In the genomic region with DNA sequence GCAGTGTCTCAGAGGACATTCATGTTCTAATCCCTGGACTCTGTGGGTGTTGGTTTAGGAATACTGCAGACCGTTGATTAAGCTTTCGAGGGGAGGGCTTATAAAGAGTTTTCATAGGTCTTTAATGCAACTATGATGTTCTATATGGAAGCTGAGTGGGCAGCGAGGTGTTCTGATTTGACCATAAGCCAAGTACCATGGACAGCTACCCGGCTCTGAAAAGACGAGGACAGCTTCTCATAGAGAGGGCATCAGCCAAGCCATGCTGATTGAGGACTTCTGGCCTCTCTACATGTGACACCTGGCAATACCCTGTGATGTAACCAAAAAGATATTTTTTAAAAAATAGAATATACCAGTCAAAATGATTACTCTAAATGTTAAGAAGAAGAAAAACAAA, we compare ENCODE assay signal across 9 mouse cellular contexts.
A peak's percentile ranks its signal among the peaks of the same experiment; 100 is the strongest.
DNase-seq lines count a peak whose midpoint lies in the region; ATAC-seq and TF ChIP-seq lines count a peak whose summit lies in the region.
"Had no signal": no experiment of that assay in that cellular context is flagged by ENCODE, and none has a peak within 500 bp of the region (broad histone marks: within the 10 kb centered on the region; RNA-seq: fewer than 3 reads in every experiment).

No protein-coding gene starts in this region.

- no peak for ATAC-seq in kidney, postnatal 0 days (replicated peaks; ENCODE audit: low FRiP score, low read depth)
- no peak for ATAC-seq in kidney, embryonic 16.5 days (ENCODE audit: low FRiP score, low TSS enrichment)
- ATAC-seq in embryonic facial prominence, embryonic 14.5 days (ENCODE audit: low read depth), result no peak

- no peak overlapping the region for H3K4me2 ChIP-seq in kidney, postnatal 0 days (ENCODE audit: low read length)
- H3K4me2 ChIP-seq in kidney, embryonic 16.5 days (replicated peaks; ENCODE audit: low read depth, low read length), result no peak overlapping the region
- no peak overlapping the region for H3K4me2 ChIP-seq in embryonic facial prominence, embryonic 14.5 days (ENCODE audit: low read depth, low read length)

- no peak for TF ChIP-seq CTCF in kidney, postnatal 0 days (IDR thresholded peaks at IDR 0.05; ENCODE audit: low read depth)
- TF ChIP-seq CTCF in MEL (IDR thresholded peaks at IDR 0.05 in 2 of 3, conservative IDR thresholded peaks at IDR 0.05 in 1 of 3; ENCODE audit: control insufficient read depth in 1 of 3, insufficient read depth in 1 of 3, low read depth in 2 of 3, low read length in 3 of 3, poor library complexity in 1 of 3, severe bottlenecking in 1 of 3), result no peak

- intact Hi-C loops in left cerebral cortex, postnatal 10 days (cut with DNase I), result no loop called here

- TF ChIP-seq POLR2A in MEL (IDR thresholded peaks at IDR 0.05; ENCODE audit: control insufficient read depth in 1 of 2, insufficient read depth in 1 of 2, low read depth in 1 of 2, low read length in 2 of 2, poor library complexity in 1 of 2), result no peak

- H3K27me3 ChIP-seq in kidney, postnatal 0 days (ENCODE audit: insufficient read depth, low read length), result no peaks in the 10 kb centered on the region
- H3K27me3 ChIP-seq in kidney, embryonic 16.5 days (ENCODE audit: insufficient read depth, low read length), result no peaks in the 10 kb centered on the region
- H3K27me3 ChIP-seq in MEL (ENCODE audit: control insufficient read depth in 1 of 2, insufficient read depth in 2 of 2, low read length in 2 of 2), result peaks cover 0 to 1% of the 10 kb centered on the region in 2 experiments; a peak in 1 of 4 replicates
- no peaks in the 10 kb centered on the region for H3K27me3 ChIP-seq in embryonic facial prominence, embryonic 14.5 days (replicated peaks; ENCODE audit: control insufficient read depth, insufficient read depth, low read length)

- H3K36me3 ChIP-seq in kidney, postnatal 0 days (ENCODE audit: insufficient read depth, low read length), result no peaks in the 10 kb centered on the region
- H3K36me3 ChIP-seq in kidney, embryonic 16.5 days (ENCODE audit: insufficient read depth, low read length), result no peaks in the 10 kb centered on the region
- no peaks in the 10 kb centered on the region for H3K36me3 ChIP-seq in MEL (ENCODE audit: control insufficient read depth in 1 of 2, insufficient read depth in 2 of 2, low read length in 2 of 2)
- H3K36me3 ChIP-seq in embryonic facial prominence, embryonic 14.5 days (ENCODE audit: control insufficient read depth, insufficient read depth, low read length), result no peaks in the 10 kb centered on the region

- no peak for TF ChIP-seq EP300 in MEL (IDR thresholded peaks at IDR 0.05; ENCODE audit: low read depth in 1 of 2, low read length in 2 of 2)

- no peak overlapping the region for H3K27ac ChIP-seq in kidney, postnatal 0 days
- H3K27ac ChIP-seq in kidney, embryonic 16.5 days (ENCODE audit: low read length), result no peak overlapping the region
- H3K27ac ChIP-seq in MEL (ENCODE audit: control insufficient read depth, low read depth, low read length), result no peak overlapping the region
- no peak overlapping the region for H3K27ac ChIP-seq in embryonic facial prominence, embryonic 14.5 days (replicated peaks; ENCODE audit: low read depth, low read length)
- H3K27ac ChIP-seq: macrophage had no signal

- H3K4me3 ChIP-seq in kidney, postnatal 0 days (replicated peaks; ENCODE audit: low read depth, low read length), result no peak overlapping the region
- no peak overlapping the region for H3K4me3 ChIP-seq in kidney, embryonic 16.5 days (ENCODE audit: low read length)
- H3K4me3 ChIP-seq in MEL (ENCODE audit: control insufficient read depth in 1 of 2, insufficient read depth in 1 of 2, low read depth in 2 of 2, low read length in 2 of 2), result no peak overlapping the region
- no peak overlapping the region for H3K4me3 ChIP-seq in embryonic facial prominence, embryonic 14.5 days (ENCODE audit: low read depth, low read length)

- peak; percentile 54 for DNase-seq in kidney, postnatal 0 days (ENCODE audit: low spot score)
- DNase-seq in 416B (ENCODE audit: low read depth), result peak; percentile 28
- DNase-seq in MEL (ENCODE audit: low read depth, low spot score), result peak; percentile 44
- DNase-seq in embryonic facial prominence, embryonic 14.5 days (ENCODE audit: low spot score), result peak; percentile 50
- no peak for DNase-seq in left cerebral cortex, postnatal 10 days (ENCODE audit: extremely low spot score in 1 of 2, low spot score in 2 of 2)
- DNase-seq in cerebellum, adult 8-10 months, result no peak
- DNase-seq: cerebellum, adult 9-10 months had no signal

- no peak for TF ChIP-seq RAD21 in MEL (IDR thresholded peaks at IDR 0.05; ENCODE audit: low read depth, low read length)

- H3K4me1 ChIP-seq in kidney, postnatal 0 days (replicated peaks; ENCODE audit: insufficient read depth, low read length), result no peaks in the 10 kb centered on the region
- H3K4me1 ChIP-seq in kidney, embryonic 16.5 days (ENCODE audit: insufficient read depth, low read length), result no peaks in the 10 kb centered on the region
- H3K4me1 ChIP-seq in MEL (ENCODE audit: control insufficient read depth in 1 of 2, insufficient read depth in 2 of 2, low read length in 2 of 2), result no peaks in the 10 kb centered on the region
- no peaks in the 10 kb centered on the region for H3K4me1 ChIP-seq in embryonic facial prominence, embryonic 14.5 days (ENCODE audit: control insufficient read depth, insufficient read depth, low read length)

- WGBS in kidney, postnatal 0 days, result 41% methylated on average over 5 of the region's 5 CpGs
- WGBS in kidney, embryonic 16.5 days, result 32% methylated on average over 5 of the region's 5 CpGs
- WGBS in embryonic facial prominence, embryonic 14.5 days, result 35% methylated on average over 5 of the region's 5 CpGs

- no peak overlapping the region for H3K9ac ChIP-seq in kidney, postnatal 0 days (ENCODE audit: low read depth, low read length)
- H3K9ac ChIP-seq in kidney, embryonic 16.5 days (replicated peaks; ENCODE audit: low read length), result no peak overlapping the region
- H3K9ac ChIP-seq in MEL (ENCODE audit: control insufficient read depth, low read depth, low read length, poor library complexity, severe bottlenecking), result no peak overlapping the region
- no peak overlapping the region for H3K9ac ChIP-seq in embryonic facial prominence, embryonic 14.5 days (ENCODE audit: low read depth, low read length)

- no peaks in the 10 kb centered on the region for H3K9me3 ChIP-seq in kidney, postnatal 0 days (replicated peaks; ENCODE audit: low read length)
- H3K9me3 ChIP-seq in kidney, embryonic 16.5 days (ENCODE audit: low read length), result no peaks in the 10 kb centered on the region
- no peaks in the 10 kb centered on the region for H3K9me3 ChIP-seq in MEL (replicated peaks; ENCODE audit: insufficient read depth, low read length)
- H3K9me3 ChIP-seq in embryonic facial prominence, embryonic 14.5 days (ENCODE audit: control insufficient read depth, low read length), result no peaks in the 10 kb centered on the region; the same call in 1 of the 2 replicates

- H3K79me2 ChIP-seq in MEL (ENCODE audit: control insufficient read depth, insufficient read depth, low read length, poor library complexity), result no peaks in the 10 kb centered on the region

TF ChIP-seq in MEL, 35 proteins besides CTCF, POLR2A, EP300 and RAD21:
- no peak for TF ChIP-seq GABPA (IDR thresholded peaks at IDR 0.05; ENCODE audit: low read depth, low read length)
- TF ChIP-seq ZMIZ1 (IDR thresholded peaks at IDR 0.05; ENCODE audit: low read depth, low read length), result no peak
- no peak for TF ChIP-seq USF2 (IDR thresholded peaks at IDR 0.05; ENCODE audit: borderline replicate concordance in 1 of 2, insufficient read depth in 1 of 2, low read depth in 1 of 2, low read length in 2 of 2)
- no peak for TF ChIP-seq MYC (IDR thresholded peaks at IDR 0.05; ENCODE audit: low read depth, low read length)
- TF ChIP-seq RCOR1 (IDR thresholded peaks at IDR 0.05; ENCODE audit: low read depth, low read length), result no peak
- no peak for TF ChIP-seq KAT2A (conservative IDR thresholded peaks at IDR 0.05; ENCODE audit: low read depth, low read length)
- no peak for TF ChIP-seq POLR2AphosphoS5 (IDR thresholded peaks at IDR 0.05; ENCODE audit: borderline replicate concordance, low read depth, low read length)
- TF ChIP-seq USF1 (IDR thresholded peaks at IDR 0.05; ENCODE audit: low read depth, low read length), result no peak
- no peak for TF ChIP-seq TCF12 (IDR thresholded peaks at IDR 0.05; ENCODE audit: low read depth, low read length)
- no peak for TF ChIP-seq POLR2AphosphoS2 (IDR thresholded peaks at IDR 0.05; ENCODE audit: low read length)
- TF ChIP-seq NELFE (IDR thresholded peaks at IDR 0.05; ENCODE audit: low read depth, low read length), result no peak

Comparison
In these comparisons a context has a peak if more than half of its experiments do, and no peak if none do; other contexts are left out.
1. DNase-seq: peak in kidney, postnatal 0 days (single experiment), 416B (single experiment), MEL (single experiment) and embryonic facial prominence, embryonic 14.5 days (single experiment); none in left cerebral cortex, postnatal 10 days (0 of 2) and cerebellum, adult 8-10 months (single experiment).